Mouse (Mus musculus) MN1 (cell line): ENCODE data around the gene Olfr891.
"Not testable (repeated sequence)": the region's sequence is repeated elsewhere in the genome, so short reads cannot be mapped to it uniquely, and the experiment has no call there.

Experiments
- DNase-seq: peaks from one replicate; pipeline ENCODE4 v3.0.0-alpha.2; 2016; ENCODE audit warnings: low spot score

Olfr891 gene

DNA sequence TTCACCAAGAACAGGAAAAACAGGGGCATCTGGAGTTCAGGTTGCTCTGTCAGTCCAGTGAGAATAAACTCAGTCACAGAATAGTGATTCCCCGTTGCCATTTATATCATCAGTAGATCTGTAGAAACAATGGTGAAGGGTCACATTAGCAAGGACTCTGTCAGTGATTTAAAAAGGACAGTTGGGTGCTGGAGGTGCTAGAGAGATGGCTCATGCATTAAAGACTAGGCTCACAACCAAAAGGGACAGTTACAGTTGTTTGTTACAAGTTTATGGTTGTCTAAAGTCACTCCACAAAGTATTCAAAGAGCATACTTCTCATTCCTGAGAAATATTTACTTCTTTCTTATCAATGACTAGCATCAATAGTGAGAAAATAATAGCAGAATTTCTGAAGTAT is at the start of gene Olfr891:
TSS of gene Olfr891 (minus strand) at position 101 of the 400 bp plus-strand sequence.
- no peak for DNase-seq

DNA sequence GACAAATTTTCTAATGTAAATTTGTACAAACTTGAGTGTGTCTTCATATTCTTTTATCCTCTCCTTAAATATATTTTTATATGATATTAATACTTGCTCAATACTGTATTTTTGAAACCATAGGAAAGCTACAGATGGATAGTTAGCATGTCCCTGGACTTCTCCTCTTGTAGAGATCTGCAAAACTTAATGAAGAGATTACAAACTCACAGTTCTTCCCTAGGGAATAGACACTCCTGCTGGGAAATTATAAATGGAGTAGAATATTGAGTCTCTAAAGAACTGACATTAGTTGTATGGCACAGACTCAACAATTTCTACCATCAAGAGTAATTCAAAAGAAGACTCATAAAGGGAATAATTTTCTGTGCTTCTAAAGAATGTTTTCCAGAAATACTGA is 37.1 kb upstream of the Olfr891 start, which contains the start of gene Olfr894:
TSS of gene Olfr894 (plus strand) at position 301 of the 400 bp plus-strand sequence.
- no peak for DNase-seq

DNA sequence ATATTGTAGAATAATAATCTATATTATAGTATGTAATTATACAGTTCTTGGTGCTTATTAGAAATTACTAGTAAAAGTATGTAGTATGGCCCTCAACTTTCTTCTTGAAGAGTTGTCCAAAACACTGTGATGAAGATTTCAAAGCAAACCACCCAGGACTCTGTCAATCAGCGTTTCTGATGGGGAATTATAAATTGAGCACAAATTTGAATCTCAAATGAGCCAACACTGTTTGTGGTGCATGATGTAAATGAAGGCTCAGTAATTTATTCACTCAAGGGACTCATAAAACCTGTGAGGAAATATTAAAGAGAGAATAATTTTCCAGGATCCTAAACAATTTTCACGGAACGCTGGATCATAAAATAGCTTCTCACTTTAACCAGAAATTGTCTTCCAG is 27.4 kb upstream of the Olfr891 start, which contains the start of gene Olfr893:
TSS of gene Olfr893 (plus strand) at position 301 of the 400 bp plus-strand sequence.
- DNase-seq, result no peak

DNA sequence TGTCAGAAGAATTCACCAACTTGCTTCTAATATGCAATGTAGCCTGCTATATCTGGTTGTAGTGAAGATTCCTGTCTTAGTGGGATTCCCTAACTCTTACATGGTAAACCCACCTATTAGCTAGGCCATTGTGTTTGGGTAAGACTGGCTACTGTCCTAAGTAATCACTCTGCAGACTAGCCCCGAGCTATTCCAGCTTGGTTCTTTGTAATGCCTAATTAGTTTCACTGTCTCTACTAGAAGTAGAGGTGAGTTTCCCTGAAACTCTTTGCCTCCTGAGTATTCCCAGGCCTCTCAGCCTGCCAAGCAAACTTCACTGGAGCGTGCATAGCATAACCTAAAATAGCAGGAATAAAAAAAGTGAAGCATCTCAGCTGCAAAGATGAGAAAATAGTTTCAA is 12.3 kb downstream of the Olfr891 start:
- not testable (repeated sequence) for DNase-seq

DNA sequence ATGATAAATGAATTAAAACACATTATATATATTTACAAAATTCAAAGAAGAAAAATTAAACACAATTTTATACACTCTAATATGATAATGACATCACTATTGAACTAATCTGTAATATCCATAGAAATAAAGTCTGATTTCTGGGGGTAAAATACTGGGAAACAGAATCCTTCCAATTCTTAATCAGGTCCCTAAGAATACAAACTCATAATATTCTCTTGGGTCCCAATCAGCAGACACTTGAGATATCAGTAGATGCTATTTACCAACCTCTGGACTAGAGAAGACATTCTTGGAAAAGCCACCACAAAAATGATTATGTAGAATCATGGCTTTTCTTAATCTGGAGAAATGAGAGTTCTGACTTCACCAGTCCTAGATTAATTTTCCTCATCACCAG is 38.4 kb downstream of the Olfr891 start, which contains the start of gene Olfr890:
TSS of gene Olfr890 (plus strand) at position 301 of the 400 bp plus-strand sequence.
- DNase-seq, result no peak
